Mouse (Mus musculus) liver, embryonic 14.5 days (tissue): Measurements from ENCODE around the gene Traf7.

ENCODE experiments used
- CTCF ChIP-seq: IDR thresholded peaks from 2 replicates; pipeline ENCODE4 v1.5.1; 2016; ENCODE audit warnings: antibody characterized with exemption, low read depth, control low read depth
- EP300 ChIP-seq: IDR thresholded peaks from 2 replicates; pipeline ENCODE4 v1.6.1; 2016; ENCODE audit warnings: antibody characterized with exemption, low read depth

GRCm38 (mm10) chr17:24520450-24520849, 7.3 kb downstream of the Traf7 start:
- TF ChIP-seq CTCF (no peak), EP300 (no peak)
